Mouse (Mus musculus) MEL (cell line): ENCODE results near the gene Taf5. TPM values are rescaled to one million over a fixed set of nuclear protein-coding genes. Genes with fewer than 3 reads are reported as not detected.

ENCODE experiments used
- DNase-seq: peaks from one replicate; pipeline ENCODE4 v3.0.0; 2011; ENCODE audit warnings: low read depth, low spot score
- H3K27ac ChIP-seq: 2 replicates; pipeline ENCODE4 v1.5.1; 2012; ENCODE audit warnings: low read depth, mild to moderate bottlenecking, control low read depth, low read length, moderate library complexity; ENCODE audit not compliant: control insufficient read depth
- H3K27me3 ChIP-seq, 2 experiments: fragments of 150-350 bp in 1 of 2; sonication (generic) in 1 of 2; 2 replicates each; pipeline ENCODE4 v1.6.1; 2012; ENCODE audit warnings: low read length in 2 of 2, mild to moderate bottlenecking in 2 of 2, improper control_type of control experiment in 1 of 2, moderate library complexity in 1 of 2; ENCODE audit not compliant: insufficient read depth in 2 of 2, control insufficient read depth in 1 of 2
- H3K36me3 ChIP-seq, 2 experiments: 2 replicates each; pipeline ENCODE4 v1.6.1; 2012 to 2014; ENCODE audit warnings: low read length in 2 of 2, improper control_type of control experiment in 1 of 2, inconsistent platforms in 1 of 2, mild to moderate bottlenecking in 1 of 2; ENCODE audit not compliant: insufficient read depth in 2 of 2, control insufficient read depth in 1 of 2
- H3K4me1 ChIP-seq, 2 experiments: fragments of 150-350 bp in 1 of 2; sonication (generic) in 1 of 2; 2 replicates each; pipeline ENCODE4 v1.6.1; 2012; ENCODE audit warnings: low read length in 2 of 2, improper control_type of control experiment in 1 of 2, mild to moderate bottlenecking in 1 of 2; ENCODE audit not compliant: insufficient read depth in 2 of 2, control insufficient read depth in 1 of 2
- H3K4me3 ChIP-seq, 2 experiments: fragments of 150-350 bp in 1 of 2; sonication (generic) in 1 of 2; 2 replicates each; pipeline ENCODE4 v1.5.1; 2012; ENCODE audit warnings: low read depth in 2 of 2, low read length in 2 of 2, mild to moderate bottlenecking in 2 of 2, moderate library complexity in 2 of 2, control low read depth in 1 of 2, improper control_type of control experiment in 1 of 2; ENCODE audit not compliant: control insufficient read depth in 1 of 2, insufficient read depth in 1 of 2
- H3K79me2 ChIP-seq: 2 replicates; pipeline ENCODE4 v1.6.1; 2012; ENCODE audit warnings: mild to moderate bottlenecking, low read length, moderate library complexity; ENCODE audit not compliant: control insufficient read depth, poor library complexity, insufficient read depth
- H3K9ac ChIP-seq: 2 replicates; pipeline ENCODE4 v1.6.1; 2012; ENCODE audit warnings: low read depth, mild to moderate bottlenecking, control low read depth, low read length, moderate library complexity; ENCODE audit not compliant: control insufficient read depth, poor library complexity, severe bottlenecking
- H3K9me3 ChIP-seq: fragments of 150-350 bp; sonication (generic); replicated peaks from 2 replicates; pipeline ENCODE4 v1.6.1; 2012; ENCODE audit warnings: mild to moderate bottlenecking, low read length, improper control_type of control experiment, moderate library complexity; ENCODE audit not compliant: insufficient read depth
- CHD1 ChIP-seq: IDR thresholded peaks from 2 replicates; pipeline ENCODE4 v1.6.1; 2012; ENCODE audit warnings: low read depth, mild to moderate bottlenecking, inconsistent platforms, low read length, improper control_type of control experiment
- MAX ChIP-seq: IDR thresholded peaks from 2 replicates; pipeline ENCODE4 v1.6.1; 2011; ENCODE audit warnings: low read length, improper control_type of control experiment
- NRF1 ChIP-seq: IDR thresholded peaks from 2 replicates; pipeline ENCODE4 v1.6.1; 2014; ENCODE audit warnings: low read depth, mild to moderate bottlenecking, inconsistent platforms, low read length, improper control_type of control experiment, moderate library complexity; ENCODE audit not compliant: poor library complexity, insufficient read depth, severe bottlenecking
- USF2 ChIP-seq, 2 experiments: IDR thresholded peaks; 2 replicates each; pipeline ENCODE4 v1.6.1; 2011 to 2012; ENCODE audit warnings: improper control_type of control experiment in 2 of 2, low read length in 2 of 2, borderline replicate concordance in 1 of 2, inconsistent platforms in 1 of 2, low read depth in 1 of 2, mild to moderate bottlenecking in 1 of 2; ENCODE audit not compliant: insufficient read depth in 1 of 2
- polyA plus RNA-seq, 2 experiments: library from polyadenylated mRNA; stranded (reverse) in 1 of 2; unstranded in 1 of 2; fragments of >175 nt in 1 of 2; fragments of >200 nt in 1 of 2; gene quantifications; 2 replicates each; pipeline versions ENCODE4 v1.2.1 to v1.2.4; 2012; ENCODE audit warnings: low replicate concordance in 2 of 2, low read depth in 1 of 2; ENCODE audit not compliant: insufficient read length in 2 of 2, insufficient read depth in 1 of 2, missing spikeins in 1 of 2
- total RNA-seq: library from RNA; depleted of rRNA; stranded (reverse); fragments of 300-350 nt; gene quantifications from 2 replicates; pipeline ENCODE4 v1.2.3, GENCODE M21; 2012; rRNA removed

Gene Taf5
- total and polyA plus RNA-seq, 3 experiments: 22.8 to 74.3 (median 25.1) TPM

DNA sequence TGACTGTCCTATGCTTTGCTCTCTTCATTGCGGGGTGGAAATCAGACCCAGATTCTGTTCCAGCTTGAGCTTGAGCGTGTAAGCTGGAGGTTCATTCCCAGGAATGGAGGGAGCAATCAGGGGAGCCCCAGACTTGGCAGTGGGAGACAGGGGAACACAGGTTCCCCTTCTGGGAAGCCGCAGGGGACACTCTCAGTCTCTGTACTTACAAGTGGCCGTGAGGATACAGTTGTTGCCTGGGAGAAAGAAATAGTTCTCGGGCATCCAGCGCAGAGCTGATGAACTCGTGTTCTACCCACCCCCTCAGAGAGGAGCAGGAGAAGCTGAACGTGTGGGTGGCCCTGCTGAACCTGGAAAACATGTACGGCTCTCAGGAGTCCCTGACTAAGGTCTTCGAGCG, 61.3 kb downstream of the Taf5 start:
- H3K27ac ChIP-seq: no peak overlapping the region
- H3K4me1 ChIP-seq: peaks cover 5 to 15% of the 10 kb centered on the region in 2 experiments
- H3K4me3 ChIP-seq: no peak overlapping the region
- DNase-seq: no peak
- H3K27me3 ChIP-seq: no peaks in the 10 kb centered on the region
- H3K9ac ChIP-seq: no peak overlapping the region
- H3K9me3 ChIP-seq: no peaks in the 10 kb centered on the region
- no peaks in the 10 kb centered on the region for H3K79me2 ChIP-seq
- H3K36me3 ChIP-seq: peaks cover 18 to 25% of the 10 kb centered on the region in 2 experiments
- no peak for TF ChIP-seq USF2 (IDR thresholded peaks at IDR 0.05; ENCODE audit: borderline replicate concordance in 1 of 2, insufficient read depth in 1 of 2, low read depth in 1 of 2, low read length in 2 of 2)
- TF ChIP-seq, all 39 proteins: peak for 0

DNA sequence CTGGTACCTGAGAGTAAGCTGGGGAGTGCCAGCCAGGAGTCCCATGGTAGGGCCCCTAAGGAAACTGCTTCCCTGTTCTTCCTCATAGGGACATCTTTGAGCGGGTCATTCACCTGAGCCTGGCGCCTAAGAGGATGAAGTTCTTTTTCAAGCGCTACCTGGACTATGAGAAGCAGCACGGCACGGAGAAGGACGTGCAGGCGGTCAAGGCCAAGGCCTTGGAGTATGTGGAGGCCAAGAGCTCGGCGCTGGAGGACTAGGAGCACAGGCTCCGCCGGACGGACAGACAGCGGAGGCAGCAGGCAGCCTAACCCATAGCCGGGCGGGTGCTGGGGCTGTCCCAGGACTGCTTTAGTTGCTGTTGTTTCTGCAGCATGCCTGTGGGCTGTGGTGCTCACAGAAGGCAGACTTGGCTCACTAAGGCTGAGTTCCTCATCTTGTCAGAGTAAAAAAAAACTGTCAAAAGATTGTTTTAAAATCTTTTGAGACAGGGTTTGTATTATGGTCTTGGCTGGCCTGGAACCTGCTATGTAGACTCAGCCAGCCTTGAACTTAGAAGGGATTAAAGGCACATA, 63.1 kb downstream of the Taf5 start:
- H3K4me3 ChIP-seq: no peak overlapping the region
- no peaks in the 10 kb centered on the region for H3K27me3 ChIP-seq
- peaks cover 5 to 17% of the 10 kb centered on the region in 2 experiments for H3K4me1 ChIP-seq
- no peak overlapping the region for H3K9ac ChIP-seq
- peaks cover 18 to 19% of the 10 kb centered on the region in 2 experiments for H3K36me3 ChIP-seq
- no peak overlapping the region for H3K27ac ChIP-seq
- no peaks in the 10 kb centered on the region for H3K79me2 ChIP-seq
- no peak for TF ChIP-seq NRF1
- TF ChIP-seq CHD1: no peak
- TF ChIP-seq MAX: no peak
- TF ChIP-seq, all 39 proteins: peak for 0
- DNase-seq: no peak
- no peaks in the 10 kb centered on the region for H3K9me3 ChIP-seq

Other genes with a start within 250 kb of the Taf5 start
- not detected in 2 replicates for gene Ina, start 53.0 kb upstream of the Taf5 start, total RNA-seq
- not detected for gene Ina, start 53.0 kb upstream of the Taf5 start, polyA plus RNA-seq
- 64.6 and 65.0 TPM in 2 replicates for gene Nt5c2, start 52.6 kb upstream of the Taf5 start, total RNA-seq
- gene Nt5c2, start 52.6 kb upstream of the Taf5 start, polyA plus RNA-seq: 100 to 1,000 TPM; 147 to 455 TPM
- 29.0 and 31.1 TPM in 2 replicates for gene Pcgf6, start 16.8 kb upstream of the Taf5 start, total RNA-seq
- 10 to 100 TPM in 1 of 2 experiments, not detected in 1; 47.5 TPM for gene Pcgf6, start 16.8 kb upstream of the Taf5 start, polyA plus RNA-seq
- gene Usmg5, start 22.9 kb downstream of the Taf5 start, total RNA-seq: 745 and 762 TPM in 2 replicates
- 100 to 1,000 TPM in 1 of 2 experiments, not detected in 1; 750 TPM for gene Usmg5, start 22.9 kb downstream of the Taf5 start, polyA plus RNA-seq
- 72.0 and 81.8 TPM in 2 replicates for gene Pdcd11, start 23.0 kb downstream of the Taf5 start, total RNA-seq
- 100 to 1,000 TPM in 1 of 2 experiments, 10 to 100 TPM in 1; 79.6 to 107 TPM for gene Pdcd11, start 23.0 kb downstream of the Taf5 start, polyA plus RNA-seq
- 8.5 and 11.1 TPM in 2 replicates for gene Calhm2, start 70.5 kb downstream of the Taf5 start, total RNA-seq
- 10 to 100 TPM in 1 of 2 experiments, not detected in 1; 11.2 TPM for gene Calhm2, start 70.5 kb downstream of the Taf5 start, polyA plus RNA-seq
- gene Calhm1, start 76.5 kb downstream of the Taf5 start, total RNA-seq: not detected in 2 replicates
- under 1 TPM in 1 of 2 experiments, not detected in 1; 0.06 TPM for gene Calhm1, start 76.5 kb downstream of the Taf5 start, polyA plus RNA-seq
- not detected in 2 replicates for gene Calhm3, start 90.0 kb downstream of the Taf5 start, total RNA-seq
- not detected for gene Calhm3, start 90.0 kb downstream of the Taf5 start, polyA plus RNA-seq
- not detected in 2 replicates for gene Neurl1a, start 111.1 kb downstream of the Taf5 start, total RNA-seq
- under 1 TPM in 1 of 2 experiments, not detected in 1; 0.03 TPM for gene Neurl1a, start 111.1 kb downstream of the Taf5 start, polyA plus RNA-seq